Mouse (Mus musculus) liver, embryonic 11.5 days (tissue): ENCODE measurements around the gene Fcamr. TPM values are rescaled to one million over a fixed set of nuclear protein-coding genes. Genes with fewer than 3 reads are reported as not detected.

Experiments
- ATAC-seq: fragments of 200-750 bp; cut with Nextera tagmentation; replicated peaks from 2 replicates; pipeline ENCODE4 v1.8.0; 2017; ENCODE audit warnings: moderate number of reproducible peaks, mild to moderate bottlenecking, moderate TSS enrichment, moderate library complexity; ENCODE audit not compliant: low FRiP score
- DNase-seq: peaks from one replicate; pipeline ENCODE4 v3.0.0-alpha.2; 2017; ENCODE audit warnings: low spot score
- H3K27ac ChIP-seq: fragments of 300-500 bp; sonication (generic); 2 replicates; pipeline ENCODE4 v1.5.1; 2014; ENCODE audit warnings: mild to moderate bottlenecking, low read depth, low read length, control low read depth
- H3K27me3 ChIP-seq: fragments of 300-500 bp; sonication (generic); replicated peaks from 2 replicates; pipeline ENCODE4 v1.6.1; 2014; ENCODE audit warnings: low read length, mixed read lengths; ENCODE audit not compliant: control insufficient read depth, insufficient read depth
- H3K36me3 ChIP-seq: fragments of 300-500 bp; sonication (generic); 2 replicates; pipeline ENCODE4 v1.6.1; 2014; ENCODE audit warnings: mild to moderate bottlenecking, low read length, moderate library complexity, mixed read lengths; ENCODE audit not compliant: control insufficient read depth, insufficient read depth
- H3K4me1 ChIP-seq: fragments of 300-500 bp; sonication (generic); replicated peaks from 2 replicates; pipeline ENCODE4 v1.6.1; 2014; ENCODE audit warnings: low read length, mixed read lengths; ENCODE audit not compliant: control insufficient read depth, insufficient read depth
- H3K4me2 ChIP-seq: fragments of 300-500 bp; sonication (generic); 2 replicates; pipeline ENCODE4 v1.6.1; 2014; ENCODE audit warnings: mild to moderate bottlenecking, control low read depth, moderate library complexity
- H3K4me3 ChIP-seq: fragments of 300-500 bp; sonication (generic); 2 replicates; pipeline ENCODE4 v1.5.1; 2014; ENCODE audit warnings: low read depth, low read length, control low read depth
- H3K9ac ChIP-seq: fragments of 300-500 bp; sonication (generic); 2 replicates; pipeline ENCODE4 v1.6.1; 2014; ENCODE audit warnings: low read depth, low read length, control low read depth
- H3K9me3 ChIP-seq: fragments of 300-500 bp; sonication (generic); 2 replicates; pipeline ENCODE4 v1.6.1; 2016; ENCODE audit warnings: low read length, inconsistent platforms, mixed read lengths; ENCODE audit not compliant: control insufficient read depth
- WGBS: fragments of 180-500 bp; shearing (Covaris S2); extraction: QIAGEN DNeasy Blood & Tissue Kit; methylation state at CpG from one replicate; pipeline ENCODE4 v1.1.7; 2014; 5-methylcytosine and 5-hydroxymethylcytosine counted together
- polyA plus RNA-seq: library from polyadenylated mRNA; unstranded; fragments of >200 nt; fragmentation: Nextera tagmentation; extraction: Ambion mirVana; gene quantifications from 2 replicates; pipeline ENCODE4 v1.2.1, GENCODE M21; 2014

The Fcamr gene
- polyA plus RNA-seq, 1 experiment from 2014 or later: not detected

GRCm38 (mm10) chr1:130775234-130775633 lies 25.5 kb upstream of the Fcamr start:
- H3K27ac ChIP-seq: no peak overlapping the region
- H3K9me3 ChIP-seq: no peaks in the 10 kb centered on the region
- H3K4me2 ChIP-seq: no peak overlapping the region
- no peak overlapping the region for H3K9ac ChIP-seq
- H3K36me3 ChIP-seq: no peaks in the 10 kb centered on the region
- DNase-seq (no peak), ATAC-seq (no peak)
- no peak overlapping the region for H3K4me3 ChIP-seq
- 76% methylated on average over 2 of the region's 2 CpGs for WGBS
- H3K27me3 ChIP-seq: no peaks in the 10 kb centered on the region
- no peaks in the 10 kb centered on the region for H3K4me1 ChIP-seq

GRCm38 (mm10) chr1:130775691-130776331 lies 24.9 kb upstream of the Fcamr start:
- DNase-seq (no peak), ATAC-seq (no peak)
- Histone ChIP-seq H3K27ac (no peak overlapping the region), H3K4me3 (no peak overlapping the region), H3K27me3 (no peaks in the 10 kb centered on the region), H3K9ac (no peak overlapping the region), H3K9me3 (no peaks in the 10 kb centered on the region), H3K4me2 (no peak overlapping the region), H3K36me3 (no peaks in the 10 kb centered on the region), H3K4me1 (no peaks in the 10 kb centered on the region)
- WGBS: 71% methylated on average over 7 of the region's 7 CpGs

GRCm38 (mm10) chr1:130776645-130777044 lies 24.1 kb upstream of the Fcamr start:
- Histone ChIP-seq H3K4me2 (no peak overlapping the region), H3K27me3 (no peaks in the 10 kb centered on the region), H3K4me1 (no peaks in the 10 kb centered on the region), H3K27ac (no peak overlapping the region), H3K4me3 (no peak overlapping the region), H3K9me3 (no peaks in the 10 kb centered on the region), H3K36me3 (no peaks in the 10 kb centered on the region), H3K9ac (no peak overlapping the region)
- DNase-seq: no peak
- WGBS: 85% methylated on average over 1 of the region's 1 CpGs
- peak; percentile 60; the same call in 1 of the 2 replicates for ATAC-seq

- ATAC-seq (no peak), DNase-seq (no peak)
- Histone ChIP-seq H3K9me3 (no peaks in the 10 kb centered on the region), H3K27me3 (no peaks in the 10 kb centered on the region), H3K4me2 (no peak overlapping the region), H3K4me1 (no peaks in the 10 kb centered on the region), H3K4me3 (no peak overlapping the region), H3K36me3 (no peaks in the 10 kb centered on the region), H3K27ac (no peak overlapping the region), H3K9ac (no peak overlapping the region)
- 85% methylated on average over 3 of the region's 3 CpGs for WGBS
Observed at GRCm38 (mm10) chr1:130779867-130780266, 20.8 kb upstream of the Fcamr start.

- Histone ChIP-seq H3K4me2 (no peak overlapping the region), H3K27me3 (no peaks in the 10 kb centered on the region), H3K36me3 (no peaks in the 10 kb centered on the region), H3K4me3 (no peak overlapping the region), H3K9me3 (no peaks in the 10 kb centered on the region), H3K4me1 (no peaks in the 10 kb centered on the region), H3K27ac (no peak overlapping the region), H3K9ac (no peak overlapping the region)
- no peak for ATAC-seq
- 25% methylated on average over 4 of the region's 4 CpGs for WGBS
- DNase-seq: no peak
Observed at GRCm38 (mm10) chr1:130784054-130784453, 16.6 kb upstream of the Fcamr start.

GRCm38 (mm10) chr1:130787001-130787400 lies 13.7 kb upstream of the Fcamr start:
- DNase-seq (no peak), ATAC-seq (0 out of 2 replicates have a peak, but pooled peaks have one; percentile 22)
- 37% methylated on average over 4 of the region's 4 CpGs for WGBS

GRCm38 (mm10) chr1:130789512-130790451 lies 10.9 kb upstream of the Fcamr start:
- ATAC-seq: peak; percentile 39
- Histone ChIP-seq H3K27me3 (no peaks in the 10 kb centered on the region), H3K4me2 (no peak overlapping the region), H3K9ac (no peak overlapping the region), H3K4me1 (no peaks in the 10 kb centered on the region), H3K36me3 (no peaks in the 10 kb centered on the region), H3K4me3 (no peak overlapping the region), H3K9me3 (no peaks in the 10 kb centered on the region), H3K27ac (no peak overlapping the region)
- 53% methylated on average over 3 of the region's 3 CpGs for WGBS
- DNase-seq: no peak

More at GRCm38 (mm10) chr1:130787001-130787400, 13.7 kb upstream of the Fcamr start:
- no peak overlapping the region for H3K4me3 ChIP-seq
- no peaks in the 10 kb centered on the region for H3K36me3 ChIP-seq
- no peak overlapping the region for H3K4me2 ChIP-seq
- no peaks in the 10 kb centered on the region for H3K4me1 ChIP-seq
- no peaks in the 10 kb centered on the region for H3K9me3 ChIP-seq
- no peak overlapping the region for H3K27ac ChIP-seq
- no peak overlapping the region for H3K9ac ChIP-seq
- no peaks in the 10 kb centered on the region for H3K27me3 ChIP-seq

- 64% methylated on average over 2 of the region's 2 CpGs for WGBS
- H3K36me3 ChIP-seq: no peaks in the 10 kb centered on the region
- ATAC-seq (no peak), DNase-seq (no peak)
- no peaks in the 10 kb centered on the region for H3K27me3 ChIP-seq
- H3K4me2 ChIP-seq: no peak overlapping the region
- H3K9ac ChIP-seq: no peak overlapping the region
- H3K4me3 ChIP-seq: no peak overlapping the region
- H3K27ac ChIP-seq: no peak overlapping the region
- H3K9me3 ChIP-seq: no peaks in the 10 kb centered on the region
- H3K4me1 ChIP-seq: no peaks in the 10 kb centered on the region
Observed at GRCm38 (mm10) chr1:130795331-130795730, 5.4 kb upstream of the Fcamr start.
